Mouse (Mus musculus): ENCODE measurements around the gene Strip2.

The Strip2 gene

GRCm38 (mm10) chr6:29930087-29930486, 13.3 kb downstream of the Strip2 start:
- DNase-seq (ENCODE audit: low spot score): no peak

DNA sequence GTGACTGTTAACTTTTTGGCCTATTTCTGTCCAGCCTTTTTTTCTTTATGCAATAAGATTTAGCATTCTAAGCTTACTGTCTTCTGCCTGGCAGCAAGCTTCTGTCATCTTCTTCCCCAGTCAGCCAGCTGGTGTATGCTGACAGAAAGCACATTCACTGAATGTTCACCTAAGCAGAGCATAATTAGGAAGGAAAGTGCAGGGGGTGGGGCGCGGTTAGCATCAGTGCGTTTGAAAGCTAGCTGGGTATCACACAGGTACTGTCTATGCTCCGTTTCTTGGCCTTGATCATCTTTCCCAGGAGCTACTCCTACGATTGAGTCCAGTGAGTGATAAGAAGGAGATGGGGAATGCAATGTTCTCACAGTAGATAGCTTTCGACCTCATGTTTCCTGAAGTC, 13.9 kb downstream of the Strip2 start:
- no peak for DNase-seq (ENCODE audit: low spot score)

GRCm38 (mm10) chr6:29931181-29931580, 14.4 kb downstream of the Strip2 start:
- DNase-seq (ENCODE audit: low spot score): no peak

GRCm38 (mm10) chr6:29935741-29936140, 18.9 kb downstream of the Strip2 start:
- DNase-seq (ENCODE audit: low spot score): no peak

DNA sequence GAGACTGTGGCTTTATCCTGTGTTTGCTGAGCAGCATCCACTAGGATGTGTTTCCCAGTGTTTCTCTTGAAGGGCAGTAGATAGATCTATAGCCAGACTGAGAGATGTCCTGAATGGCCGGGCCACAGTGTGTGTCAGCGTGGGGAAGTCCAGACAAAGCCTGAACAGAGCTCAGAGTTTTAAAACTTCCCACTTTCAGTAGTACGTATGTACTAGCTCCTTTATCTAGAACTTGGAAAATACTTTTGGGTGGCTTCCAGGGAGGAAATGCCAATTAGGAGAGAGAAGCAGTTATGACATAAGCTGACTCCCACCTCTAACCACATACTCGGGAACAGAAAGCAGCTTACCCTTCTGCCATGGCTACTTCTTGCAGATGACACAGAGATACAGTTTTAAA, 23.6 kb downstream of the Strip2 start:
- DNase-seq (ENCODE audit: low spot score): no peak

- no peak for DNase-seq (ENCODE audit: low spot score)
Measured at GRCm38 (mm10) chr6:29941036-29941435, 24.2 kb downstream of the Strip2 start.

GRCm38 (mm10) chr6:29944465-29944864, 27.7 kb downstream of the Strip2 start:
- no peak for DNase-seq (ENCODE audit: low spot score)

GRCm38 (mm10) chr6:29946568-29946967, 29.8 kb downstream of the Strip2 start:
- DNase-seq (ENCODE audit: low spot score): no peak

DNA sequence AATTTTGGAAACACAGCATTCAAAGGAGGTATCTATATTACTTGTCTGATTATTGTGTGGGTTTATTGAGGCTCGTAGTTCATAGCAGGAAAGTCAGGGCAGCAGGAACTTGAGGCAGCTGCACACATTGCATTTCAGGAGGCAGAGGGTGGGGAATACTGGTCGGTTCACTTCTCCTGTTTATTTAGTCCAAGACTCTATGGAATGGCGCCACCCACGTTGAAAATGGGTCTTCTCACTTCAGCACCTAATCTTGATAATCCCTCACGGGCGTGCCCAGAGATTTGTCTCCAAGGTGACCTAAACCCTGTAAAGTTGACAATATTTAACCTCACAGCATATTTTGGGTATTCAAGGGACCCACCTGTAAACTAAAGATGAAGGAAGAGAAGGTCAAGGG, 31.0 kb downstream of the Strip2 start:
- no peak for DNase-seq (ENCODE audit: low spot score)

DNA sequence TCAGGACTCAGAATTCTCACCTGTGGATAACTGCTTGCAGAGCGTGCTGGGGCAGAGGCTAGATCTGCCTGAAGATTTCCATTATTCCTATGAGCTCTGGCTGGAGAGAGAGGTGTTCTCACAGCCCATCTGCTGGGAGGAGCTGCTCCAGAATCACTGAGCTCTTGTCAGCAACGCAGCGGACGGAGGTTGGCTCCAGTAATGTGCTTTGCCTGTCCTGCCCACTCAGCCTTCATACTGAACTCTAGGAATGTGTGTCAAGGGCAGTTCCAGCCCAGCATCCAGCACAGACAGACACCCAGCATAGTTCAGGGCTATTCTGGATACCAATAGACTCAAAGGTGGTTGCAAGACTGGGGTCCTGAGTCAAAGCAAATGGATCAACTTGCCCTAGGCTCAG, 39.9 kb downstream of the Strip2 start:
- no peak for DNase-seq (ENCODE audit: low spot score)

- no peak for DNase-seq (ENCODE audit: low spot score)
Measured at GRCm38 (mm10) chr6:29958669-29959068, 41.9 kb downstream of the Strip2 start.

GRCm38 (mm10) chr6:29961081-29961480, 44.3 kb downstream of the Strip2 start:
- no peak for DNase-seq (ENCODE audit: low spot score)

- DNase-seq (ENCODE audit: low spot score): no peak
Measured at GRCm38 (mm10) chr6:29967917-29968316, 51.1 kb downstream of the Strip2 start.

- DNase-seq (ENCODE audit: low spot score): no peak
Measured at GRCm38 (mm10) chr6:29973341-29973740, 56.5 kb downstream of the Strip2 start.

GRCm38 (mm10) chr6:29974836-29975235, 58.0 kb downstream of the Strip2 start:
- no peak for DNase-seq (ENCODE audit: low spot score)

DNA sequence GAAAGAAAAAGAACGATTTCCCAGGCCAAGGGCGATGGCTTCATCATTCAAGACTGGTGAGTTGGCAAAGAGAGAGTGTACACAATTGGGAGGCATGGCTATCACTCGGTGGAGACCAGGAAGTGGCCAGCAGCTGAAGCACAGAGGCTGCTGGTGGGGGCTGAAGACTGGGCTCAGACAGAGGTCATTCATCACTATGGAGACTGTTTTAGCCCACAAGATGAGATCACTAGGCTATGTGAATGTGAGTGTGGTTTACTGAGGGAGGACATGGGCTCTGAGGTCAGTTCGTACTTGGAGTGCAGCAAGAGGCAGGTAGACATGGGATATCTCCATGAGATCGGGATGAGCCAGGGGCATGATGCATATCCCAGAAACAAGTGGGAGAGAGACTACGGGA, 63.6 kb downstream of the Strip2 start:
- DNase-seq (ENCODE audit: low spot score): no peak

DNA sequence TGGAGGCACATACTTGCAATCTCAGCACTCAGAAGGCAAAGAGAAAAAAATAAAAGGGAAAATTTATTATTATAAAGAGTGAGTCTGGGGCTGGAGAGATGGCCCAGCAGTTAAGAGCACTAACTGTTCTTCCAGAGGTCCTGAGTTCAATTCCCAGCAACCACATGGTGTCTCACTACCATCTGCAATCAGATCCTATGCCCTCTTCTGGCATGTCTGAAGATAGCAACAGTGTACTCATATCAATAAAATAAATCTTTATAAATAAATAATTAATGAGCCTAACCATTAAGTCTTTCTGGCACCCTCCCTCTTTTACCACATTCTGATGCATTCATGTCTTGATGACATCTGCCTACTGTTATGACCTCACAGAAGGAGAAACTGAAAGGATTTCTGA, 65.0 kb downstream of the Strip2 start:
- no peak for DNase-seq (ENCODE audit: low spot score)

- DNase-seq (ENCODE audit: low spot score): peak; percentile 97
Measured at GRCm38 (mm10) chr6:29985058-29985498, 68.3 kb downstream of the Strip2 start.

- DNase-seq (ENCODE audit: low spot score): no peak
Measured at GRCm38 (mm10) chr6:29985504-29985903, 68.7 kb downstream of the Strip2 start.

GRCm38 (mm10) chr6:29985986-29986385, 69.2 kb downstream of the Strip2 start:
- no peak for DNase-seq (ENCODE audit: low spot score)

DNA sequence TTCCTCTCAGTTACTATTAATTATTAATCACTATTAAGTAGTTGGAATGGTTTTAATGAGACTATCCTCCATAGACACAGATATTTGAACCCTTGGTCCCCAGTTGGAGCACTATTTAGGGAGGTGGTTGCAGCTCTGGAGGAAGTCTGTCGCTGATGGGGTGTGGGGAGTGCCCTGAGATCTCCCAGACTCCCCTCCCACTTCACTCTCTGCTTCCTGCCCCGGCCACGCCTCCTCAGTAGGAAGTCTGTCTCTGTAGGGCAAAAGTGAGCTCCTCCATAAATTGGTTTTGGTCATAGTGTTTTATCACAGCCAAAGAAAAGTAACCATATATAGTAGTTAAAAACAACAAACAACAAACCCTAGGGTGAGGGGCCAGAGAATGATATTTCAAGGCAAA, 70.4 kb downstream of the Strip2 start:
- DNase-seq (ENCODE audit: low spot score): no peak

- DNase-seq (ENCODE audit: low spot score): no peak
Measured at GRCm38 (mm10) chr6:29998140-29998539, 81.3 kb downstream of the Strip2 start.

GRCm38 (mm10) chr6:29998771-29999170, 82.0 kb downstream of the Strip2 start:
- DNase-seq (ENCODE audit: low spot score): no peak

- DNase-seq (ENCODE audit: low spot score): no peak
Measured at GRCm38 (mm10) chr6:30002628-30003027, 85.8 kb downstream of the Strip2 start.

GRCm38 (mm10) chr6:30005851-30006250, 89.0 kb downstream of the Strip2 start:
- no peak for DNase-seq (ENCODE audit: low spot score)
